Mouse (Mus musculus) kidney, adult 2 months (tissue): ENCODE data around the gene Gpx1.

ENCODE experiments used
- CTCF ChIP-seq: fragments of 200-500 bp; conservative IDR thresholded peaks from 2 replicates; pipeline ENCODE4 v1.5.1; 2011; ENCODE audit warnings: low read depth, mild to moderate bottlenecking, control low read depth, low read length, moderate library complexity, mixed read lengths; ENCODE audit not compliant: insufficient read depth, insufficient read length
- POLR2A ChIP-seq: fragments of 200-500 bp; IDR thresholded peaks from one replicate; pipeline ENCODE4 v1.6.1; 2011; ENCODE audit warnings: low read depth, low read length, control low read depth

DNA sequence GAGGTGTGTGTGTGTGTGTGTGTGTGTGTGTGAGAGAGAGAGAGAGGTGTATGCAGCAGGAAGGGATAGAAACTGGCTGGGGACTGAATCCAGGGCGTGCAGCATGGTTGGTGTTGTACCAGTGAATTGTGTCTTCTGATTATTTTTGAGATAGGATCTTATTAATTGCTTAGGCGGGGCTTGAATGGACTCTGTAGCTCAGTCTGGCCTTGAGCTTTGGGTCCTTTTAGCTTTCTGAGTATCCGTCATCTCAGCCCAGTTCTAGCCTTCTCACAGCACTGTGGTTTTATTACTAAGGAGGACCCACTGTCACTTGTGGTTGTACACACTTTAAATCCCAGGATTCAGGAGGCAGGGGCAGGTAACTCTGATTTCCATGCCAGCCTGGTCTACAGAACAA lies 4.6 kb downstream of the Gpx1 start:
- TF ChIP-seq POLR2A (no peak), CTCF (no peak)
